Mouse (Mus musculus): ENCODE data around the gene Nid1. TPM values are rescaled to one million over a fixed set of nuclear protein-coding genes. Genes with fewer than 3 reads are reported as not detected.

Nid1 gene
- polyA plus RNA-seq, 1 experiment from 2014 or later: 38.3 TPM

Other genes with a start within 250 kb of the Nid1 start
- 24.0 and 27.5 TPM in 2 replicates for gene Gpr137b, start 43.5 kb upstream of the Nid1 start, polyA plus RNA-seq (2016; fragmentation: Nextera tagmentation; extraction: Ambion mirVana)
- gene Lyst, start 152.8 kb downstream of the Nid1 start, polyA plus RNA-seq (2016; fragmentation: Nextera tagmentation; extraction: Ambion mirVana): 1.9 and 3.3 TPM in 2 replicates

Data from midbrain, embryonic 10.5 days (tissue).